Mouse (Mus musculus) NIH3T3 (cell line): ENCODE data around the gene Fus.

Experiments used
- DNase-seq: peaks from one replicate; pipeline ENCODE4 v3.0.0-alpha.2; 2012; ENCODE audit warnings: low read depth

Fus gene

GRCm38 (mm10) chr7:127944614-127945013, 22.6 kb upstream of the Fus start:
- DNase-seq: no peak

GRCm38 (mm10) chr7:127946470-127947023, 20.7 kb upstream of the Fus start, which contains the start of gene Prss36:
Gene Prss36, minus strand, starts transcription at chr7:127946725.
- peak; percentile 20 for DNase-seq

GRCm38 (mm10) chr7:127952864-127953581, 14.2 kb upstream of the Fus start:
- no peak for DNase-seq

- no peak for DNase-seq
Measured at GRCm38 (mm10) chr7:127959364-127959763, 7.9 kb upstream of the Fus start.

GRCm38 (mm10) chr7:127966371-127966918, 812 bp upstream of the Fus start:
- peak; percentile 34 for DNase-seq

- peak; percentile 86 for DNase-seq
Measured at GRCm38 (mm10) chr7:127967922-127968828, 918 bp downstream of the Fus start.

- no peak for DNase-seq
Measured at GRCm38 (mm10) chr7:127974413-127974930, 7.2 kb downstream of the Fus start.

- no peak for DNase-seq
Measured at GRCm38 (mm10) chr7:127978856-127979255, 11.6 kb downstream of the Fus start.

- no peak for DNase-seq
Measured at GRCm38 (mm10) chr7:127980606-127981005, 13.3 kb downstream of the Fus start.

GRCm38 (mm10) chr7:127988904-127989303, 21.6 kb downstream of the Fus start:
- DNase-seq: no peak

GRCm38 (mm10) chr7:127991643-127992487, 24.6 kb downstream of the Fus start:
- DNase-seq: peak; percentile 81

GRCm38 (mm10) chr7:127992488-127993340, 25.5 kb downstream of the Fus start:
- no peak for DNase-seq

GRCm38 (mm10) chr7:127993341-127993977, 26.2 kb downstream of the Fus start, which contains the start of gene Pycard:
Gene Pycard, minus strand, starts transcription at chr7:127993867.
- DNase-seq: no peak

- peak; percentile 62 for DNase-seq
Measured at GRCm38 (mm10) chr7:127999436-127999835, 32.2 kb downstream of the Fus start.

GRCm38 (mm10) chr7:128000068-128000950, 33.1 kb downstream of the Fus start:
- DNase-seq: no peak

- DNase-seq: no peak
Measured at GRCm38 (mm10) chr7:128003098-128003497, 35.8 kb downstream of the Fus start.

- DNase-seq: no peak
Measured at GRCm38 (mm10) chr7:128003688-128004087, 36.4 kb downstream of the Fus start, which contains the start of gene Trim72. Gene Trim72, plus strand, starts transcription at chr7:128003949.

GRCm38 (mm10) chr7:128004150-128004486, 36.9 kb downstream of the Fus start:
- no peak for DNase-seq
